Mouse (Mus musculus) MEL (cell line): ENCODE results near the gene Prtn3. TPM values are rescaled to one million over a fixed set of nuclear protein-coding genes. Genes with fewer than 3 reads are reported as not detected.

Experiments
- DNase-seq: peaks from one replicate; pipeline ENCODE4 v3.0.0; 2011; ENCODE audit warnings: low read depth, low spot score
- H3K27ac ChIP-seq: 2 replicates; pipeline ENCODE4 v1.5.1; 2012; ENCODE audit warnings: low read depth, mild to moderate bottlenecking, control low read depth, low read length, moderate library complexity; ENCODE audit not compliant: control insufficient read depth
- H3K27me3 ChIP-seq, 2 experiments: fragments of 150-350 bp in 1 of 2; sonication (generic) in 1 of 2; 2 replicates each; pipeline ENCODE4 v1.6.1; 2012; ENCODE audit warnings: low read length in 2 of 2, mild to moderate bottlenecking in 2 of 2, improper control_type of control experiment in 1 of 2, moderate library complexity in 1 of 2; ENCODE audit not compliant: insufficient read depth in 2 of 2, control insufficient read depth in 1 of 2
- H3K36me3 ChIP-seq, 2 experiments: 2 replicates each; pipeline ENCODE4 v1.6.1; 2012 to 2014; ENCODE audit warnings: low read length in 2 of 2, improper control_type of control experiment in 1 of 2, inconsistent platforms in 1 of 2, mild to moderate bottlenecking in 1 of 2; ENCODE audit not compliant: insufficient read depth in 2 of 2, control insufficient read depth in 1 of 2
- H3K4me1 ChIP-seq, 2 experiments: fragments of 150-350 bp in 1 of 2; sonication (generic) in 1 of 2; 2 replicates each; pipeline ENCODE4 v1.6.1; 2012; ENCODE audit warnings: low read length in 2 of 2, improper control_type of control experiment in 1 of 2, mild to moderate bottlenecking in 1 of 2; ENCODE audit not compliant: insufficient read depth in 2 of 2, control insufficient read depth in 1 of 2
- H3K4me3 ChIP-seq, 2 experiments: fragments of 150-350 bp in 1 of 2; sonication (generic) in 1 of 2; 2 replicates each; pipeline ENCODE4 v1.5.1; 2012; ENCODE audit warnings: low read depth in 2 of 2, low read length in 2 of 2, mild to moderate bottlenecking in 2 of 2, moderate library complexity in 2 of 2, control low read depth in 1 of 2, improper control_type of control experiment in 1 of 2; ENCODE audit not compliant: control insufficient read depth in 1 of 2, insufficient read depth in 1 of 2
- H3K79me2 ChIP-seq: 2 replicates; pipeline ENCODE4 v1.6.1; 2012; ENCODE audit warnings: mild to moderate bottlenecking, low read length, moderate library complexity; ENCODE audit not compliant: control insufficient read depth, poor library complexity, insufficient read depth
- H3K9ac ChIP-seq: 2 replicates; pipeline ENCODE4 v1.6.1; 2012; ENCODE audit warnings: low read depth, mild to moderate bottlenecking, control low read depth, low read length, moderate library complexity; ENCODE audit not compliant: control insufficient read depth, poor library complexity, severe bottlenecking
- H3K9me3 ChIP-seq: fragments of 150-350 bp; sonication (generic); replicated peaks from 2 replicates; pipeline ENCODE4 v1.6.1; 2012; ENCODE audit warnings: mild to moderate bottlenecking, low read length, improper control_type of control experiment, moderate library complexity; ENCODE audit not compliant: insufficient read depth
- BHLHE40 ChIP-seq: IDR thresholded peaks from 2 replicates; pipeline ENCODE4 v1.6.1; 2012; ENCODE audit warnings: low read depth, mild to moderate bottlenecking, inconsistent platforms, low read length, improper control_type of control experiment, borderline replicate concordance
- CHD1 ChIP-seq: IDR thresholded peaks from 2 replicates; pipeline ENCODE4 v1.6.1; 2012; ENCODE audit warnings: low read depth, mild to moderate bottlenecking, inconsistent platforms, low read length, improper control_type of control experiment
- CHD2 ChIP-seq: IDR thresholded peaks from 2 replicates; pipeline ENCODE4 v1.6.1; 2011; ENCODE audit warnings: low read length, improper control_type of control experiment
- CTCF ChIP-seq, 3 experiments: IDR thresholded peaks in 2 of 3; conservative IDR thresholded peaks in 1 of 3; 2 replicates each; pipeline ENCODE4 v1.5.1; 2011 to 2012; ENCODE audit warnings: low read length in 3 of 3, low read depth in 2 of 3, mild to moderate bottlenecking in 2 of 3, improper control_type of control experiment in 1 of 3, inconsistent platforms in 1 of 3, mixed read lengths in 1 of 3, moderate library complexity in 1 of 3; ENCODE audit not compliant: control insufficient read depth in 1 of 3, insufficient read depth in 1 of 3, poor library complexity in 1 of 3, severe bottlenecking in 1 of 3
- E2F4 ChIP-seq: IDR thresholded peaks from 2 replicates; pipeline ENCODE4 v1.6.1; 2011; ENCODE audit warnings: low read depth, low read length, improper control_type of control experiment, borderline replicate concordance
- EP300 ChIP-seq, 2 experiments: IDR thresholded peaks; 2 replicates each; pipeline ENCODE4 v1.6.1; 2011; ENCODE audit warnings: improper control_type of control experiment in 2 of 2, low read length in 2 of 2, low read depth in 1 of 2, mild to moderate bottlenecking in 1 of 2
- ETS1 ChIP-seq: IDR thresholded peaks from 2 replicates; pipeline ENCODE4 v1.6.1; 2012; ENCODE audit warnings: low read depth, mild to moderate bottlenecking, inconsistent platforms, low read length, improper control_type of control experiment, moderate library complexity
- GABPA ChIP-seq: IDR thresholded peaks from 2 replicates; pipeline ENCODE4 v1.6.1; 2012; ENCODE audit warnings: low read depth, mild to moderate bottlenecking, inconsistent platforms, low read length, improper control_type of control experiment, moderate library complexity
- GATA1 ChIP-seq: IDR thresholded peaks from 2 replicates; pipeline ENCODE4 v1.6.1; 2011; ENCODE audit warnings: low read depth, low read length, improper control_type of control experiment
- HCFC1 ChIP-seq: IDR thresholded peaks from 2 replicates; pipeline ENCODE4 v1.6.1; 2012; ENCODE audit warnings: low read depth, mild to moderate bottlenecking, inconsistent platforms, low read length, improper control_type of control experiment, moderate library complexity
- KAT2A ChIP-seq: conservative IDR thresholded peaks from 2 replicates; pipeline ENCODE4 v1.6.1; 2012; ENCODE audit warnings: low read depth, low read length, improper control_type of control experiment, inconsistent platforms
- MAX ChIP-seq: IDR thresholded peaks from 2 replicates; pipeline ENCODE4 v1.6.1; 2011; ENCODE audit warnings: low read length, improper control_type of control experiment
- MAZ ChIP-seq: IDR thresholded peaks from 2 replicates; pipeline ENCODE4 v1.6.1; 2012; ENCODE audit warnings: low read depth, mild to moderate bottlenecking, inconsistent platforms, low read length, improper control_type of control experiment
- MEF2A ChIP-seq: IDR thresholded peaks from 2 replicates; pipeline ENCODE4 v1.6.1; 2014; ENCODE audit warnings: low read depth, mild to moderate bottlenecking, inconsistent platforms, low read length, improper control_type of control experiment; ENCODE audit not compliant: poor library complexity, insufficient replicate concordance, severe bottlenecking; ENCODE audit errors: extremely low read depth
- MXI1 ChIP-seq: IDR thresholded peaks from 2 replicates; pipeline ENCODE4 v1.6.1; 2011; ENCODE audit warnings: mild to moderate bottlenecking, low read depth, low read length, improper control_type of control experiment
- MYB ChIP-seq: IDR thresholded peaks from 2 replicates; pipeline ENCODE4 v1.6.1; 2011; ENCODE audit warnings: mild to moderate bottlenecking, low read depth, low read length, improper control_type of control experiment
- MYC ChIP-seq: IDR thresholded peaks from 2 replicates; pipeline ENCODE4 v1.6.1; 2011; ENCODE audit warnings: low read depth, mild to moderate bottlenecking, low read length, improper control_type of control experiment, moderate library complexity
- NELFE ChIP-seq: IDR thresholded peaks from 2 replicates; pipeline ENCODE4 v1.6.1; 2011; ENCODE audit warnings: low read depth, low read length, improper control_type of control experiment
- NRF1 ChIP-seq: IDR thresholded peaks from 2 replicates; pipeline ENCODE4 v1.6.1; 2014; ENCODE audit warnings: low read depth, mild to moderate bottlenecking, inconsistent platforms, low read length, improper control_type of control experiment, moderate library complexity; ENCODE audit not compliant: poor library complexity, insufficient read depth, severe bottlenecking
- POLR2A ChIP-seq, 2 experiments: IDR thresholded peaks; 2 replicates each; pipeline ENCODE4 v1.6.1; 2011 to 2012; ENCODE audit warnings: low read length in 2 of 2, mild to moderate bottlenecking in 2 of 2, control low read depth in 1 of 2, improper control_type of control experiment in 1 of 2, low read depth in 1 of 2, moderate library complexity in 1 of 2; ENCODE audit not compliant: control insufficient read depth in 1 of 2, insufficient read depth in 1 of 2, poor library complexity in 1 of 2
- POLR2AphosphoS2 ChIP-seq: IDR thresholded peaks from 2 replicates; pipeline ENCODE4 v1.6.1; 2011; ENCODE audit warnings: low read length, improper control_type of control experiment
- POLR2AphosphoS5 ChIP-seq: IDR thresholded peaks from 2 replicates; pipeline ENCODE4 v1.6.1; 2012; ENCODE audit warnings: low read depth, borderline replicate concordance, mild to moderate bottlenecking, inconsistent platforms, low read length, moderate library complexity, mixed read lengths
- RAD21 ChIP-seq: IDR thresholded peaks from 2 replicates; pipeline ENCODE4 v1.6.1; 2011; ENCODE audit warnings: mild to moderate bottlenecking, low read depth, low read length, improper control_type of control experiment
- RCOR1 ChIP-seq: IDR thresholded peaks from 2 replicates; pipeline ENCODE4 v1.6.1; 2012; ENCODE audit warnings: low read depth, mild to moderate bottlenecking, inconsistent platforms, low read length, improper control_type of control experiment
- SIN3A ChIP-seq: IDR thresholded peaks from 2 replicates; pipeline ENCODE4 v1.6.1; 2012; ENCODE audit warnings: low read length, improper control_type of control experiment, inconsistent platforms
- SMC3 ChIP-seq: IDR thresholded peaks from 2 replicates; pipeline ENCODE4 v1.6.1; 2011; ENCODE audit warnings: low read depth, low read length, improper control_type of control experiment
- TAL1 ChIP-seq: IDR thresholded peaks from 2 replicates; pipeline ENCODE4 v1.6.1; 2012; ENCODE audit warnings: mild to moderate bottlenecking, inconsistent platforms, low read length, moderate library complexity, mixed read lengths
- TBP ChIP-seq: IDR thresholded peaks from 2 replicates; pipeline ENCODE4 v1.8.0; 2011; ENCODE audit warnings: low read depth, low read length, improper control_type of control experiment
- TCF12 ChIP-seq: IDR thresholded peaks from 2 replicates; pipeline ENCODE4 v1.6.1; 2014; ENCODE audit warnings: low read depth, mild to moderate bottlenecking, inconsistent platforms, low read length, improper control_type of control experiment, moderate library complexity
- UBTF ChIP-seq: IDR thresholded peaks from 2 replicates; pipeline ENCODE4 v1.6.1; 2012; ENCODE audit warnings: low read depth, mild to moderate bottlenecking, inconsistent platforms, low read length, improper control_type of control experiment, moderate library complexity, borderline replicate concordance; ENCODE audit not compliant: insufficient read depth
- USF1 ChIP-seq: IDR thresholded peaks from 2 replicates; pipeline ENCODE4 v1.6.1; 2014; ENCODE audit warnings: low read depth, mild to moderate bottlenecking, inconsistent platforms, low read length, improper control_type of control experiment, moderate library complexity
- USF2 ChIP-seq, 2 experiments: IDR thresholded peaks; 2 replicates each; pipeline ENCODE4 v1.6.1; 2011 to 2012; ENCODE audit warnings: improper control_type of control experiment in 2 of 2, low read length in 2 of 2, borderline replicate concordance in 1 of 2, inconsistent platforms in 1 of 2, low read depth in 1 of 2, mild to moderate bottlenecking in 1 of 2; ENCODE audit not compliant: insufficient read depth in 1 of 2
- ZC3H11A ChIP-seq: IDR thresholded peaks from 2 replicates; pipeline ENCODE4 v1.6.1; 2012; ENCODE audit warnings: low read depth, mild to moderate bottlenecking, inconsistent platforms, low read length, improper control_type of control experiment
- ZKSCAN1 ChIP-seq: IDR thresholded peaks from 2 replicates; pipeline ENCODE4 v1.6.1; 2012; ENCODE audit warnings: low read depth, mild to moderate bottlenecking, inconsistent platforms, low read length, improper control_type of control experiment, moderate library complexity
- ZMIZ1 ChIP-seq: IDR thresholded peaks from 2 replicates; pipeline ENCODE4 v1.6.1; 2012; ENCODE audit warnings: low read depth, mild to moderate bottlenecking, inconsistent platforms, low read length, improper control_type of control experiment, moderate library complexity
- ZNF384 ChIP-seq: IDR thresholded peaks from 2 replicates; pipeline ENCODE4 v1.6.1; 2012; ENCODE audit warnings: low read depth, mild to moderate bottlenecking, inconsistent platforms, low read length, improper control_type of control experiment
- polyA plus RNA-seq, 2 experiments: library from polyadenylated mRNA; stranded (reverse) in 1 of 2; unstranded in 1 of 2; fragments of >175 nt in 1 of 2; fragments of >200 nt in 1 of 2; gene quantifications; 2 replicates each; pipeline versions ENCODE4 v1.2.1 to v1.2.4; 2012; ENCODE audit warnings: low replicate concordance in 2 of 2, low read depth in 1 of 2; ENCODE audit not compliant: insufficient read length in 2 of 2, insufficient read depth in 1 of 2, missing spikeins in 1 of 2
- total RNA-seq: library from RNA; depleted of rRNA; stranded (reverse); fragments of 300-350 nt; gene quantifications from 2 replicates; pipeline ENCODE4 v1.2.3, GENCODE M21; 2012

Gene Prtn3
- total and polyA plus RNA-seq, 3 experiments: 11.2 to 31.5 TPM; not detected in 1

- Histone ChIP-seq H3K36me3 (peaks cover 0 to 7% of the 10 kb centered on the region in 2 experiments; a peak in 2 of 4 replicates), H3K27ac (peak overlapping the region; percentile 69), H3K9ac (peak overlapping the region; percentile 9), H3K4me1 (peaks cover 15 to 26% of the 10 kb centered on the region in 2 experiments), H3K4me3 (peak overlapping the region; percentile 7 to 39; a peak in 3 of 4 replicates), H3K27me3 (no peaks in the 10 kb centered on the region), H3K9me3 (no peaks in the 10 kb centered on the region), H3K79me2 (peaks cover 21% of the 10 kb centered on the region)
- DNase-seq: peak; percentile 76
- TF ChIP-seq POLR2AphosphoS5: no peak
- peak; percentile 47; the same call in 1 of the 2 replicates for TF ChIP-seq MXI1
- TF ChIP-seq EP300 (IDR thresholded peaks at IDR 0.05; ENCODE audit: low read depth in 1 of 2, low read length in 2 of 2): peak; percentile 60 to 79
- TF ChIP-seq ZNF384: no peak
- TF ChIP-seq MYB: no peak
- TF ChIP-seq POLR2A (IDR thresholded peaks at IDR 0.05; ENCODE audit: control insufficient read depth in 1 of 2, insufficient read depth in 1 of 2, low read depth in 1 of 2, low read length in 2 of 2, poor library complexity in 1 of 2): no peak
- no peak for TF ChIP-seq E2F4
- TF ChIP-seq ZC3H11A: no peak
- TF ChIP-seq TAL1: peak; percentile 99
- no peak for TF ChIP-seq NELFE
- TF ChIP-seq MAZ: peak; percentile 21; the same call in 1 of the 2 replicates
- 0 out of 2 replicates have a peak, but pooled peaks have one; percentile 51 for TF ChIP-seq SIN3A
- TF ChIP-seq CHD2: no peak
- TF ChIP-seq TCF12: peak; percentile 88
- no peak for TF ChIP-seq KAT2A
- no peak for TF ChIP-seq HCFC1
- peak; percentile 70 for TF ChIP-seq GATA1
- TF ChIP-seq USF1: no peak
- TF ChIP-seq RCOR1: no peak
- no peak for TF ChIP-seq GABPA
- no peak for TF ChIP-seq ZMIZ1
- TF ChIP-seq SMC3: no peak
- TF ChIP-seq RAD21: no peak
- TF ChIP-seq ZKSCAN1: no peak
- TF ChIP-seq UBTF: no peak
- TF ChIP-seq TBP: no peak
- TF ChIP-seq MEF2A: no peak
- no peak for TF ChIP-seq MYC
- no peak for TF ChIP-seq NRF1
- TF ChIP-seq USF2 (IDR thresholded peaks at IDR 0.05; ENCODE audit: borderline replicate concordance in 1 of 2, insufficient read depth in 1 of 2, low read depth in 1 of 2, low read length in 2 of 2): no peak
- TF ChIP-seq ETS1: peak; percentile 2; the same call in 1 of the 2 replicates
- TF ChIP-seq MAX: no peak
- no peak for TF ChIP-seq BHLHE40
- no peak for TF ChIP-seq POLR2AphosphoS2
- TF ChIP-seq CTCF (IDR thresholded peaks at IDR 0.05 in 2 of 3, conservative IDR thresholded peaks at IDR 0.05 in 1 of 3; ENCODE audit: control insufficient read depth in 1 of 3, insufficient read depth in 1 of 3, low read depth in 2 of 3, low read length in 3 of 3, poor library complexity in 1 of 3, severe bottlenecking in 1 of 3): no peak
- no peak for TF ChIP-seq CHD1
Measured at GRCm38 (mm10) chr10:79914131-79914947, 40.1 kb downstream of the Prtn3 start.
